19 mouse cellular contexts compared by ENCODE assay signal in genomic region chr6:32180012-32180358, GRCm38 (mm10).
DNase-seq lines count a peak whose midpoint lies in the region; ATAC-seq and TF ChIP-seq lines count a peak whose summit lies in the region.
"Had no signal": no experiment of that assay in that cellular context is flagged by ENCODE, and none has a peak within 500 bp of the region (broad histone marks: within the 10 kb centered on the region; RNA-seq: fewer than 3 reads in every experiment).

No protein-coding gene starts in this region.

- no peak overlapping the region for H3K9ac ChIP-seq in forebrain, embryonic 15.5 days (replicated peaks)
- no peak overlapping the region for H3K9ac ChIP-seq in forebrain, postnatal 0 days
- H3K9ac ChIP-seq in limb, embryonic 11.5 days (ENCODE audit: low read length): no peak overlapping the region
- H3K9ac ChIP-seq: hindbrain, embryonic 13.5 days; liver, embryonic 15.5 days; lung, embryonic 15.5 days; midbrain, embryonic 12.5 days had no signal

- 69% methylated on average over 5 of the region's 5 CpGs for WGBS in forebrain, embryonic 15.5 days
- whole genome bisulfite sequencing in forebrain, postnatal 0 days: 62% methylated on average over 5 of the region's 5 CpGs
- WGBS in embryonic facial prominence, embryonic 10.5 days: 65% methylated on average over 5 of the region's 5 CpGs
- 44% methylated on average over 5 of the region's 5 CpGs for WGBS in limb, embryonic 11.5 days

- 0 out of 2 replicates have a peak, but pooled peaks cover 4% of the 10 kb centered on the region for H3K4me1 ChIP-seq in forebrain, embryonic 15.5 days
- H3K4me1 ChIP-seq in forebrain, postnatal 0 days (ENCODE audit: insufficient read depth): no peaks in the 10 kb centered on the region
- peaks cover 35% of the 10 kb centered on the region for H3K4me1 ChIP-seq in embryonic facial prominence, embryonic 10.5 days
- H3K4me1 ChIP-seq in limb, embryonic 11.5 days (ENCODE audit: control insufficient read depth, insufficient read depth, low read length): peaks cover 12% of the 10 kb centered on the region
- H3K4me1 ChIP-seq: liver, embryonic 15.5 days; lung, embryonic 15.5 days; midbrain, embryonic 12.5 days had no signal

- no peaks in the 10 kb centered on the region for H3K27me3 ChIP-seq in forebrain, embryonic 15.5 days
- no peaks in the 10 kb centered on the region for H3K27me3 ChIP-seq in forebrain, postnatal 0 days (ENCODE audit: insufficient read depth, low read length)
- H3K27me3 ChIP-seq in embryonic facial prominence, embryonic 10.5 days (replicated peaks; ENCODE audit: low read depth, poor library complexity, severe bottlenecking): peaks cover 11% of the 10 kb centered on the region; the same call in 1 of the 2 replicates
- no peaks in the 10 kb centered on the region for H3K27me3 ChIP-seq in limb, embryonic 11.5 days (ENCODE audit: control insufficient read depth, insufficient read depth, low read length)
- H3K27me3 ChIP-seq: hindbrain, embryonic 13.5 days; liver, embryonic 15.5 days; lung, embryonic 15.5 days; midbrain, embryonic 12.5 days had no signal

- H3K27ac ChIP-seq in forebrain, embryonic 15.5 days (replicated peaks): 0 out of 2 replicates have a peak overlapping the region, but pooled peaks have one; percentile 12
- no peak overlapping the region for H3K27ac ChIP-seq in forebrain, postnatal 0 days (ENCODE audit: low read depth, low read length)
- peak overlapping the region; percentile 19; the same call in 1 of the 2 replicates for H3K27ac ChIP-seq in embryonic facial prominence, embryonic 10.5 days (replicated peaks)
- H3K27ac ChIP-seq in limb, embryonic 11.5 days (replicated peaks; ENCODE audit: low read depth, low read length): peak overlapping the region; percentile 60; the same call in 1 of the 2 replicates
- H3K27ac ChIP-seq: heart, adult 2 months; hindbrain, embryonic 13.5 days; liver, embryonic 15.5 days; lung, embryonic 15.5 days; midbrain, embryonic 12.5 days had no signal

- no peak for ATAC-seq in forebrain, embryonic 15.5 days (replicated peaks)
- ATAC-seq in forebrain, postnatal 0 days: no peak
- ATAC-seq in limb, embryonic 11.5 days (ENCODE audit: insufficient number of reproducible peaks, low FRiP score, low TSS enrichment, low read depth): peak; percentile 33; the same call in 1 of the 2 replicates
- ATAC-seq: inflammation-experienced regulatory T-cells, adult 6 months had no signal

- no peak overlapping the region for H3K4me3 ChIP-seq in forebrain, embryonic 15.5 days
- H3K4me3 ChIP-seq in forebrain, postnatal 0 days (ENCODE audit: low read depth, low read length): no peak overlapping the region
- H3K4me3 ChIP-seq in embryonic facial prominence, embryonic 10.5 days: no peak overlapping the region
- H3K4me3 ChIP-seq in limb, embryonic 11.5 days (ENCODE audit: low read depth, low read length): no peak overlapping the region
- H3K4me3 ChIP-seq: heart, adult 2 months; hindbrain, embryonic 13.5 days; liver, embryonic 15.5 days; lung, embryonic 15.5 days; midbrain, embryonic 12.5 days had no signal

- peaks cover 24% of the 10 kb centered on the region; the same call in 1 of the 2 replicates for H3K36me3 ChIP-seq in forebrain, embryonic 15.5 days
- H3K36me3 ChIP-seq in forebrain, postnatal 0 days (ENCODE audit: insufficient read depth): peaks cover 59% of the 10 kb centered on the region
- no peaks in the 10 kb centered on the region for H3K36me3 ChIP-seq in embryonic facial prominence, embryonic 10.5 days (replicated peaks)
- no peaks in the 10 kb centered on the region for H3K36me3 ChIP-seq in limb, embryonic 11.5 days (ENCODE audit: control insufficient read depth, insufficient read depth, low read length)
- H3K36me3 ChIP-seq: liver, embryonic 15.5 days; lung, embryonic 15.5 days; midbrain, embryonic 12.5 days had no signal

- no peak for TF ChIP-seq CTCF in forebrain, postnatal 0 days (IDR thresholded peaks at IDR 0.05; ENCODE audit: low read depth)

- DNase-seq in forebrain, postnatal 0 days: no peak
- peak; percentile 41 for DNase-seq in NIH3T3 (ENCODE audit: low read depth)
- peak; percentile 29 for DNase-seq in embryonic facial prominence, embryonic 10.5 days (ENCODE audit: low spot score)
- DNase-seq in limb, embryonic 11.5 days (ENCODE audit: low spot score): peak; percentile 45
- DNase-seq in neural tube, embryonic 10.5 days (ENCODE audit: extremely low spot score, low spot score): no peak
- no peak for DNase-seq in lung, postnatal 10 days
- no peak for DNase-seq in spleen, postnatal 10 days (ENCODE audit: low spot score in 2 of 2)
- DNase-seq: cerebellum, adult 9-10 months; kidney, adult 18-20 months; kidney, postnatal 4 days; liver; thymus, postnatal 14 days had no signal

- no peaks in the 10 kb centered on the region for H3K9me3 ChIP-seq in forebrain, embryonic 15.5 days
- H3K9me3 ChIP-seq in forebrain, postnatal 0 days (ENCODE audit: low read length): no peaks in the 10 kb centered on the region
- no peaks in the 10 kb centered on the region for H3K9me3 ChIP-seq in embryonic facial prominence, embryonic 10.5 days
- H3K9me3 ChIP-seq in limb, embryonic 11.5 days (ENCODE audit: control insufficient read depth, low read length): no peaks in the 10 kb centered on the region
- H3K9me3 ChIP-seq: hindbrain, embryonic 13.5 days; liver, embryonic 15.5 days; lung, embryonic 15.5 days; midbrain, embryonic 12.5 days had no signal

- no peak overlapping the region for H3K4me2 ChIP-seq in forebrain, embryonic 15.5 days (replicated peaks)
- no peak overlapping the region for H3K4me2 ChIP-seq in forebrain, postnatal 0 days (ENCODE audit: low read depth)
- H3K4me2 ChIP-seq in limb, embryonic 11.5 days (ENCODE audit: low read depth, severe bottlenecking): no peak overlapping the region
- H3K4me2 ChIP-seq: hindbrain, embryonic 13.5 days; liver, embryonic 15.5 days; lung, embryonic 15.5 days; midbrain, embryonic 12.5 days had no signal

Comparison
In these comparisons a context has a peak if more than half of its experiments do, and no peak if none do; other contexts are left out.
1. DNase-seq: peak in NIH3T3 (single experiment), embryonic facial prominence, embryonic 10.5 days (single experiment) and limb, embryonic 11.5 days (single experiment); none in forebrain, postnatal 0 days (single experiment), neural tube, embryonic 10.5 days (single experiment), lung, postnatal 10 days (single experiment) and spleen, postnatal 10 days (0 of 2).